Mouse (Mus musculus): ENCODE data around the gene Tenm2. TPM values are rescaled to one million over a fixed set of nuclear protein-coding genes. Genes with fewer than 3 reads are reported as not detected.

Gene Tenm2
- polyA plus RNA-seq, 1 experiment: not detected

DNA sequence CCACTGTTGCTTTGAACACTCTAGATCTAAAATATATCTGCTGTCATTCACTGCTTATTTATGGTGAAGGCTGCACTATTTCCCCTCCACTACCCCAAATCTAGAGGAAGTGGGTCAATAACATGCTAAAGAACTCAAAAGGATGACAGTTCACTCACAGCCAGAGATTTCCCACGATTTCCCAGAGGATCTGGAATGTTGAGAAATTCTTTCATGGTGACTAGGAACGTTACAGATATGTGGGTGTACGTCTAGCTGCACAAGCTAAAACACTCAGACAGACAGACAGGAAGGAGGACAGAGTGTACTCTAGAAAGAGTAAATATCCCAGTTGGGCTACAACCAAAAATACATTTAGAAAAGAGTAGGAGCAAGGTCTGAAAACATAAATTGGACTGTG lies 384.1 kb downstream of the Tenm2 start:
- no peak for TF ChIP-seq POLR2A (IDR thresholded peaks at IDR 0.05; ENCODE audit: borderline replicate concordance, control insufficient read depth, low read depth, low read length)
- no peak for TF ChIP-seq CTCF (IDR thresholded peaks at IDR 0.05; ENCODE audit: control insufficient read depth, insufficient read depth, low read length)
- Histone ChIP-seq H3K4me1 (ENCODE audit: control insufficient read depth, insufficient read depth, low read length) (no peaks in the 10 kb centered on the region), H3K27ac (ENCODE audit: control insufficient read depth, insufficient read depth, low read depth, low read length, poor library complexity) (no peak overlapping the region), H3K4me3 (replicated peaks; ENCODE audit: control insufficient read depth, low read depth, low read length) (no peak overlapping the region)
- WGBS: 38% methylated on average over 3 of the region's 3 CpGs

DNA sequence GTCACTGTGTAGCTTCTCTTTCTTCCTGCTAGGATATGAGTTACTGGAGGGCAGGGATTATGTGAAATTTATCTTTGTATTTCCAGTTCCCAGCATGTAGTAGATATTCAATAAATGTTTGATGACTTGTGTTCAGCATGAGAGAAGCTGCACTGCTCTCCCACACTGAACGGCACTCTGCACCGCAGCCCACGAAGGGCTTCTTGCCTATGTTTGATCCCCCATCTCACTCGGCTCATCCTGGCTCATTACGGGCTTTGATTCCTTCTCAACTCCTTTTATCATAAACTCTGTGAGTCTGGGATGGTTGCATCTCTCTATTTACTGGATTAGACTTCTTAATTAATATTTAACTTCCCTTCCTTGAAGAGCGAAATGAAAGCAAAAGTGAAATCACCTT lies 388.3 kb downstream of the Tenm2 start:
- WGBS: 79% methylated on average over 6 of the region's 6 CpGs
- no peak overlapping the region for H3K4me3 ChIP-seq (replicated peaks; ENCODE audit: control insufficient read depth, low read depth, low read length)
- H3K27ac ChIP-seq (ENCODE audit: control insufficient read depth, insufficient read depth, low read depth, low read length, poor library complexity): no peak overlapping the region
- no peaks in the 10 kb centered on the region for H3K4me1 ChIP-seq (ENCODE audit: control insufficient read depth, insufficient read depth, low read length)
- TF ChIP-seq CTCF (IDR thresholded peaks at IDR 0.05; ENCODE audit: control insufficient read depth, insufficient read depth, low read length) (no peak), POLR2A (IDR thresholded peaks at IDR 0.05; ENCODE audit: borderline replicate concordance, control insufficient read depth, low read depth, low read length) (no peak)

DNA sequence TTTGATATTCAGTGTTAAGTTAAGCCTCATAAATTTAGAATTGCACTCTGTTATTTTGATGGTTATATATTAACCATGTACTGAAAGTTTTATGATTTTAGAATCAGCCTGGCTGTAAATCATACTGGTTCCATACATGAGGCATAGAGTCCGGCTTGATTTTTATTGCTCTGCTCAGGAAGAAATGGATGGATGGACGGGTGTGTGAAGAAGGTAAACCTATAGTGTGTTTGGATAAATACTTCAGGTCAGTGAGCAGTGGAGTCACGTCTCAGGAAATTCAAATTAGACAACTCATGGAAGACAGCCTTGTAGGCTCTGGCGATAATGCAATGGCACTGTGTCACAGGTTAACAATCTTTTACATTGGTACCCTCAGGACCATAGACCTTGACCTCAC lies 402.9 kb downstream of the Tenm2 start:
- 77% methylated on average over 4 of the region's 4 CpGs for WGBS
- Histone ChIP-seq H3K4me1 (ENCODE audit: control insufficient read depth, insufficient read depth, low read length) (no peaks in the 10 kb centered on the region), H3K4me3 (replicated peaks; ENCODE audit: control insufficient read depth, low read depth, low read length) (no peak overlapping the region), H3K27ac (ENCODE audit: control insufficient read depth, insufficient read depth, low read depth, low read length, poor library complexity) (no peak overlapping the region)
- TF ChIP-seq POLR2A (IDR thresholded peaks at IDR 0.05; ENCODE audit: borderline replicate concordance, control insufficient read depth, low read depth, low read length) (no peak), CTCF (IDR thresholded peaks at IDR 0.05; ENCODE audit: control insufficient read depth, insufficient read depth, low read length) (no peak)

DNA sequence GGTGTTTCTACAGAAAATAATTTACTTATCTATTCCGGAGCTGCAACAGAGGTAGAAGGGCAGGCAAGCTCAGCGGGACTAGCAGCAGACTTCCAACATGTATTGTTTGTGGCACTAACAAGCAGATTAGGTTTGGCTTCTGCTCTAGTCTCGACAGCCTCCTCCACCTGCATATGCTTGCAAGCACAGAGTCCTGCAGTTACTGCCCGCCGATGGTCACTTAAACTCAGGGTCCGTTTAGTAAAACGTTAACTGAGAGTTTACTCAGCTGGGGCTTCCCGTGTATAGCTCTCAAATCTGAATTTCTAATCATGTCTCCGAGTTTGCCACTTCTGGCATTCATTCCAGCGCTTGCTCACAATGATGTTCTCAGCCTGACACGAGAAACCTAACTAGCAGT lies 404.3 kb downstream of the Tenm2 start:
- WGBS: 78% methylated on average over 11 of the region's 11 CpGs
- TF ChIP-seq POLR2A (IDR thresholded peaks at IDR 0.05; ENCODE audit: borderline replicate concordance, control insufficient read depth, low read depth, low read length) (no peak), CTCF (IDR thresholded peaks at IDR 0.05; ENCODE audit: control insufficient read depth, insufficient read depth, low read length) (no peak)
- H3K4me3 ChIP-seq (replicated peaks; ENCODE audit: control insufficient read depth, low read depth, low read length): no peak overlapping the region
- H3K4me1 ChIP-seq (ENCODE audit: control insufficient read depth, insufficient read depth, low read length): no peaks in the 10 kb centered on the region
- H3K27ac ChIP-seq (ENCODE audit: control insufficient read depth, insufficient read depth, low read depth, low read length, poor library complexity): no peak overlapping the region

DNA sequence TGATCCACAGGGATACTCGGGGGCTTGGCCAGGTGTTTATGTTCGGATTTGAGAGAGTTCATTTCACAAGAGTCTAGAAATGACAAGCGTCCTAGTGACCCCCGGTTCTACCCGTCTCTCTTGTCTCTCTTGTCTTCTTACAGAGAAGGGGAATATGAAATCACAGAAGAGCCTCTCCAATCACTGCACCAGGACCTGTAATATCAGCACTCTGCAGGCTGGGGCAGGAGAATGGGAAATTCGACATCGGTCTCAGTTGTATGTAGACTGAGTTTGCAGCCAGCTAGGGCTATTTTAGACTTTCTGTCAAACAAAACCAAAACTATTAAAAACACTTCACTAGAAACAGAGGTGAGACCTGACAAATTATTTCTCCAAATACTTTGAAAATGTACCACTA lies 411.1 kb downstream of the Tenm2 start:
- H3K27ac ChIP-seq (ENCODE audit: control insufficient read depth, insufficient read depth, low read depth, low read length, poor library complexity): no peak overlapping the region
- no peak overlapping the region for H3K4me3 ChIP-seq (replicated peaks; ENCODE audit: control insufficient read depth, low read depth, low read length)
- 46% methylated on average over 7 of the region's 7 CpGs for WGBS
- no peak for TF ChIP-seq CTCF (IDR thresholded peaks at IDR 0.05; ENCODE audit: control insufficient read depth, insufficient read depth, low read length)
- TF ChIP-seq POLR2A (IDR thresholded peaks at IDR 0.05; ENCODE audit: borderline replicate concordance, control insufficient read depth, low read depth, low read length): no peak
- H3K4me1 ChIP-seq (ENCODE audit: control insufficient read depth, insufficient read depth, low read length): no peaks in the 10 kb centered on the region

DNA sequence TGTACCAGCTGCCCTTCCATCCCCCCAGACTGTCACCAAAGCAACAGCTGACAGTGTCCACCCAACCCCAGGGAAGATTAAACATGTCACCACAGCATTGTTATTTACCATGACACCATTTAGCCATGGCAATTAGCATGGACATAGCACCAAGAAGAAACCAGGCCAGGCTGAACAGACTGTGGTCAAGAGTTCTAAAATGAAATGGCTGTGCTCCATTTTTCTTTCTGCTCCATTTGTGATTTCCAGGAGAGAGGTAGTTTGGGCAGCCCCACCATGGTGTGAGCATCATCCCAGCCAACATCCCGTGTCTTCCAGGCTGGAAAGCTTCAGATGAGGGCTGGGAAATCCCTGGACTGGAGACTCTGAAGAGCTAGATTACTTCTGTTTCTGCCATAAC lies 431.1 kb downstream of the Tenm2 start:
- Histone ChIP-seq H3K4me1 (ENCODE audit: control insufficient read depth, insufficient read depth, low read length) (no peaks in the 10 kb centered on the region), H3K27ac (ENCODE audit: control insufficient read depth, insufficient read depth, low read depth, low read length, poor library complexity) (no peak overlapping the region), H3K4me3 (replicated peaks; ENCODE audit: control insufficient read depth, low read depth, low read length) (no peak overlapping the region)
- no peak for TF ChIP-seq POLR2A (IDR thresholded peaks at IDR 0.05; ENCODE audit: borderline replicate concordance, control insufficient read depth, low read depth, low read length)
- TF ChIP-seq CTCF (IDR thresholded peaks at IDR 0.05; ENCODE audit: control insufficient read depth, insufficient read depth, low read length): no peak
- WGBS: 34% methylated on average over 1 of the region's 1 CpGs

DNA sequence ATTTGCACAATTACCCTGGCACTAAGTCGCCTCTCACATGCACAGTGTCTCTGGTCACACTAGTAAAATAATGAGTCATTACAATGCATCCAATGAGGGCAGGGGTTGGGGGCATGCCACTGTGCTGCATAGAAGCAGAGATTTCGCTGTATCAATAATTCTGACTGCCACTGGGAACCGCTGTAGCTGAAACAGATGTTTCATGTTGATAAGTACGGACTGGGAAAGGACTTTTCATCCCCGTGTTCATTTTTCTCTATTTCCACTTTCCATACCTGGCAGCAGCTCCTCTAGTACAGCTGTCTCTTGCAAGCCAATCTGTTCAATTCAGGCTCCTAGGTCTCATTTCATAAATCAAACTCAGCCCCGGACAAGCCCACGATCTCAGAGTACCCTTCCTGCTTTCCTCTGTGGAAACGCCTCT lies 433.5 kb downstream of the Tenm2 start:
- TF ChIP-seq CTCF (IDR thresholded peaks at IDR 0.05; ENCODE audit: control insufficient read depth, insufficient read depth, low read length): no peak
- TF ChIP-seq POLR2A (IDR thresholded peaks at IDR 0.05; ENCODE audit: borderline replicate concordance, control insufficient read depth, low read depth, low read length): no peak
- H3K4me3 ChIP-seq (replicated peaks; ENCODE audit: control insufficient read depth, low read depth, low read length): no peak overlapping the region
- no peak overlapping the region for H3K27ac ChIP-seq (ENCODE audit: control insufficient read depth, insufficient read depth, low read depth, low read length, poor library complexity)
- no peaks in the 10 kb centered on the region for H3K4me1 ChIP-seq (ENCODE audit: control insufficient read depth, insufficient read depth, low read length)
- 52% methylated on average over 8 of the region's 8 CpGs for WGBS

DNA sequence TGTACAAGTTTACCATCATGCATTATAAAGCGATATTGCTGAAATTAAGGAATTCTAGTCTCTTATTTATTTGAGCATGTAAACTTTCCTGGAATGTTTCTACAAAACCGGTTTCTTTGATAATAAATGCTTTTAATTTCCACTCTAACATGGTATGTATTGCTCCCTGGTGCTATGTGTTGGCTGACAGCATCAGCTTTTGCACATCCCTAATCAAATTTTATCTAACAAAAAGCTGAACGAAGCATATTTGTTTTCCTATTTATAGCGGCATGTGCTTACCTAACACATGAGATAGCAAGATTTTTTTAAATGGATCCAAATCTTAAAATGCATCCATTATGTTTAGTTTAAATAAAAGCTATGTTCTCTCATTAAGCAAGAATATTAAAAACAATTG lies 434.1 kb downstream of the Tenm2 start:
- WGBS: 74% methylated on average over 4 of the region's 4 CpGs
- H3K4me1 ChIP-seq (ENCODE audit: control insufficient read depth, insufficient read depth, low read length): no peaks in the 10 kb centered on the region
- no peak overlapping the region for H3K4me3 ChIP-seq (replicated peaks; ENCODE audit: control insufficient read depth, low read depth, low read length)
- TF ChIP-seq CTCF (IDR thresholded peaks at IDR 0.05; ENCODE audit: control insufficient read depth, insufficient read depth, low read length) (no peak), POLR2A (IDR thresholded peaks at IDR 0.05; ENCODE audit: borderline replicate concordance, control insufficient read depth, low read depth, low read length) (no peak)
- H3K27ac ChIP-seq (ENCODE audit: control insufficient read depth, insufficient read depth, low read depth, low read length, poor library complexity): no peak overlapping the region

DNA sequence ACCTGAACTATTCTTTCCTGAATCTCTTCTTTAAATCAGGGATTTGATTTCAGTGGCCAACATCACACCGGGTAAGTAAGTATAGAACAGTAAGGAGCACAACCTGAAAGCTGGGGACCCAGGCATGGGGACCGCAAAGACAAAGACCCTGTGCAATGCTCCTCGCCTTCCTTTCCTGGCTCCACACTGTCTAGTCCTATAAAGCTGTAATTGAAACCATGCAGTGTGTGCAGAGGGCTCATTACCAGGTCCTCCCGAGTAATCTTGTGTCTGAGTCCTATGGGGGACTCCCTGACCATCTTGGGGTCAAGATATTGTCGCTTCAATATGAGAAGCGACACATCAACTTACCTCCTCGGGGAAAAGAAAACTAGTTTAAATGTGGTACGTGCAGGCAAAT lies 436.4 kb downstream of the Tenm2 start:
- no peak overlapping the region for H3K4me3 ChIP-seq (replicated peaks; ENCODE audit: control insufficient read depth, low read depth, low read length)
- WGBS: 73% methylated on average over 8 of the region's 8 CpGs

More for the DNA sequence above, 436.4 kb downstream of the Tenm2 start:
- Histone ChIP-seq H3K27ac (ENCODE audit: control insufficient read depth, insufficient read depth, low read depth, low read length, poor library complexity) (no peak overlapping the region), H3K4me1 (ENCODE audit: control insufficient read depth, insufficient read depth, low read length) (no peaks in the 10 kb centered on the region)
- no peak for TF ChIP-seq CTCF (IDR thresholded peaks at IDR 0.05; ENCODE audit: control insufficient read depth, insufficient read depth, low read length)
- no peak for TF ChIP-seq POLR2A (IDR thresholded peaks at IDR 0.05; ENCODE audit: borderline replicate concordance, control insufficient read depth, low read depth, low read length)

All from bone marrow, adult 2 months (tissue).